Mouse (Mus musculus) splenic B cell, adult 2 months (primary cell): ENCODE measurements around the gene Chrm5.
"Not testable (repeated sequence)": the region's sequence is repeated elsewhere in the genome, so short reads cannot be mapped to it uniquely, and the experiment has no call there.

Experiments
- DNase-seq: peaks from one replicate; pipeline ENCODE4 v3.0.0-alpha.2; 2011; ENCODE audit warnings: low read depth, low spot score
- H3K27me3 ChIP-seq: 2 replicates; pipeline ENCODE4 v1.6.1; 2012; ENCODE audit warnings: mild to moderate bottlenecking, low read length, moderate library complexity, mixed read lengths; ENCODE audit not compliant: control insufficient read depth, poor library complexity, insufficient read depth, severe bottlenecking
- H3K36me3 ChIP-seq: 2 replicates; pipeline ENCODE4 v1.6.1; 2012; ENCODE audit warnings: mild to moderate bottlenecking, low read length, moderate library complexity, mixed read lengths; ENCODE audit not compliant: control insufficient read depth, poor library complexity, insufficient read depth, severe bottlenecking

Chrm5 gene

GRCm38 (mm10) chr2:112454862-112455564, 25.6 kb downstream of the Chrm5 start, which contains the start of gene Emc7:
Gene Emc7 (plus strand): TSS chr2:112454997.
- H3K27me3 ChIP-seq = no peaks in the 10 kb centered on the region
- DNase-seq = peak; percentile 94
- H3K36me3 ChIP-seq = 0 out of 2 replicates have a peak, but pooled peaks cover 4% of the 10 kb centered on the region

- H3K36me3 ChIP-seq = no peaks in the 10 kb centered on the region
- DNase-seq = no peak
These were observed 26.3 kb downstream of the Chrm5 start for GRCm38 (mm10) chr2:112454125-112454861.

GRCm38 (mm10) chr2:112452513-112452912, 28.1 kb downstream of the Chrm5 start:
- not testable (repeated sequence) for DNase-seq, H3K36me3 ChIP-seq, H3K27me3 ChIP-seq

More at GRCm38 (mm10) chr2:112454125-112454861, 26.3 kb downstream of the Chrm5 start:
- H3K27me3 ChIP-seq = no peaks in the 10 kb centered on the region

GRCm38 (mm10) chr2:112449597-112450296, 30.8 kb downstream of the Chrm5 start:
- H3K27me3 ChIP-seq = no peaks in the 10 kb centered on the region
- peak; percentile 59 for DNase-seq
- no peaks in the 10 kb centered on the region for H3K36me3 ChIP-seq

GRCm38 (mm10) chr2:112448510-112449059, 32.0 kb downstream of the Chrm5 start:
- Histone ChIP-seq H3K36me3 (no peaks in the 10 kb centered on the region), H3K27me3 (no peaks in the 10 kb centered on the region)
- no peak for DNase-seq

- H3K27me3 ChIP-seq, H3K36me3 ChIP-seq: not testable (repeated sequence)
- peak; percentile 55 for DNase-seq
These were observed 32.5 kb downstream of the Chrm5 start for GRCm38 (mm10) chr2:112448046-112448445.

- Histone ChIP-seq H3K36me3 (no peaks in the 10 kb centered on the region), H3K27me3 (no peaks in the 10 kb centered on the region)
- DNase-seq = no peak
These were observed 35.1 kb downstream of the Chrm5 start for GRCm38 (mm10) chr2:112445511-112445910.

GRCm38 (mm10) chr2:112443491-112443890, 37.1 kb downstream of the Chrm5 start:
- no peak for DNase-seq
- no peaks in the 10 kb centered on the region for H3K36me3 ChIP-seq
- no peaks in the 10 kb centered on the region for H3K27me3 ChIP-seq

GRCm38 (mm10) chr2:112437589-112437988, 43.0 kb downstream of the Chrm5 start:
- Histone ChIP-seq H3K27me3 (no peaks in the 10 kb centered on the region), H3K36me3 (no peaks in the 10 kb centered on the region)
- peak; percentile 59 for DNase-seq

- no peaks in the 10 kb centered on the region for H3K36me3 ChIP-seq
- H3K27me3 ChIP-seq = no peaks in the 10 kb centered on the region
- DNase-seq = no peak
These were observed 44.3 kb downstream of the Chrm5 start for GRCm38 (mm10) chr2:112436292-112436691.

- Histone ChIP-seq H3K27me3 (no peaks in the 10 kb centered on the region), H3K36me3 (no peaks in the 10 kb centered on the region)
- no peak for DNase-seq
These were observed 47.2 kb downstream of the Chrm5 start for GRCm38 (mm10) chr2:112433359-112433758.

- Histone ChIP-seq H3K36me3 (no peaks in the 10 kb centered on the region), H3K27me3 (no peaks in the 10 kb centered on the region)
- DNase-seq = no peak
These were observed 48.0 kb downstream of the Chrm5 start for GRCm38 (mm10) chr2:112432523-112432922.

GRCm38 (mm10) chr2:112430403-112430802, 50.2 kb downstream of the Chrm5 start:
- no peaks in the 10 kb centered on the region for H3K27me3 ChIP-seq
- no peak for DNase-seq
- H3K36me3 ChIP-seq = no peaks in the 10 kb centered on the region

GRCm38 (mm10) chr2:112429665-112430064, 50.9 kb downstream of the Chrm5 start:
- no peak for DNase-seq
- Histone ChIP-seq H3K36me3 (no peaks in the 10 kb centered on the region), H3K27me3 (no peaks in the 10 kb centered on the region)
